Comparison of ENCODE assay signal across 16 mouse cellular contexts in the genomic region with DNA sequence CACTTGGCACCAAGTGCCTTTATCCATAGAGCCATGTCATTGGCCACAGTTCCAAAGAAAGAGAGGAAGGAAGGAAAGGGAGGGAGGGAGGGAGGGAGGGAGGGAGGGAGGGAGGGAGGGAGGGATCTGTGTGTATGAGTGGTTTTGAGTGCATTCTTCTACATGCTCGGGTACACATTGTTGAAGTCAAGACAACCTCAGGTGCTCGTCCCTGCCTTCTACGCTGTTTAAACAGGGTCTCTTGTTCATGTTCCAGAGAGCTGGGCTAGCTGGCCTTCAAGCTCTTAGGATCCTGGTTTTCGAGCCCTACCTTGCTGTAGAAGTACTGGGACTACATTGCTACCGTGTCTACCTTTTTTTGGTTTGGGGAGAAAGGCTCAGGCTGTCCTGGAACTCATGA. TPM values are rescaled to one million over a fixed set of nuclear protein-coding genes. Genes with fewer than 3 reads are reported as not detected.
"Had no signal": no experiment of that assay in that cellular context is flagged by ENCODE, and none has a peak within 500 bp of the region (broad histone marks: within the 10 kb centered on the region; RNA-seq: fewer than 3 reads in every experiment).

No protein-coding gene starts in this region.

RNA-seq across cellular contexts. Expression of gene 1700047I17Rik2, which starts 10.3 kb away (rescaled TPM):
- polyA plus RNA-seq: liver, adult 2 months; liver, embryonic 13.5 days; liver, embryonic 14.5 days; liver, postnatal 0 days; lung, adult 2 months; lung, embryonic 15.5 days; macrophage; midbrain, embryonic 10.5 days; midbrain, embryonic 11.5 days; midbrain, embryonic 12.5 days; midbrain, embryonic 14.5 days; midbrain, embryonic 15.5 days; midbrain, embryonic 16.5 days; midbrain, postnatal 0 days; myocyte; neural tube, embryonic 12.5 days had no signal
